Mouse (Mus musculus) hindbrain, embryonic 16.5 days (tissue): ENCODE measurements around the gene Fcmr. TPM values are rescaled to one million over a fixed set of nuclear protein-coding genes. Genes with fewer than 3 reads are reported as not detected.

Source experiments
- ATAC-seq: fragments of 200-750 bp; cut with Nextera tagmentation; 2 replicates; pipeline ENCODE4 v1.8.0; 2017; ENCODE audit warnings: moderate TSS enrichment, moderate library complexity
- H3K27ac ChIP-seq: fragments of 300-500 bp; sonication (generic); 2 replicates; pipeline ENCODE4 v1.5.1; 2014; ENCODE audit warnings: low read depth, mild to moderate bottlenecking, control low read depth, low read length, moderate library complexity
- H3K27me3 ChIP-seq: fragments of 300-500 bp; sonication (generic); replicated peaks from 2 replicates; pipeline ENCODE4 v1.6.1; 2014; ENCODE audit warnings: low read length; ENCODE audit not compliant: control insufficient read depth, insufficient read depth
- H3K36me3 ChIP-seq: fragments of 300-500 bp; sonication (generic); 2 replicates; pipeline ENCODE4 v1.6.1; 2014; ENCODE audit warnings: mild to moderate bottlenecking, low read length, moderate library complexity, mixed read lengths; ENCODE audit not compliant: control insufficient read depth, insufficient read depth
- H3K4me1 ChIP-seq: fragments of 300-500 bp; sonication (generic); 2 replicates; pipeline ENCODE4 v1.6.1; 2014; ENCODE audit warnings: low read depth, low read length; ENCODE audit not compliant: control insufficient read depth, insufficient read depth
- H3K4me2 ChIP-seq: fragments of 300-500 bp; sonication (generic); 2 replicates; pipeline ENCODE4 v1.6.1; 2014; ENCODE audit warnings: mild to moderate bottlenecking, low read length, control low read depth, moderate library complexity
- H3K4me3 ChIP-seq: fragments of 300-500 bp; sonication (generic); 2 replicates; pipeline ENCODE4 v1.5.1; 2014; ENCODE audit warnings: mild to moderate bottlenecking, low read length, control low read depth, moderate library complexity
- H3K9ac ChIP-seq: fragments of 300-500 bp; sonication (generic); 2 replicates; pipeline ENCODE4 v1.6.1; 2014; ENCODE audit warnings: low read depth, mild to moderate bottlenecking, control low read depth, low read length, moderate library complexity
- H3K9me3 ChIP-seq: fragments of 300-500 bp; sonication (generic); 2 replicates; pipeline ENCODE4 v1.6.1; 2014; ENCODE audit warnings: mild to moderate bottlenecking, low read length, moderate library complexity; ENCODE audit not compliant: control insufficient read depth
- WGBS: fragments of 180-500 bp; shearing (Covaris S2); extraction: QIAGEN DNeasy Blood & Tissue Kit; methylation state at CpG from one replicate; pipeline ENCODE4 v1.1.7; 2014; 5-methylcytosine and 5-hydroxymethylcytosine counted together
- polyA plus RNA-seq: library from polyadenylated mRNA; unstranded; fragments of >200 nt; fragmentation: Nextera tagmentation; extraction: Ambion mirVana; gene quantifications from 2 replicates; pipeline ENCODE4 v1.2.1, GENCODE M21; 2015

The Fcmr gene
- polyA plus RNA-seq, result 0.95 and 2.4 TPM in 2 replicates

DNA sequence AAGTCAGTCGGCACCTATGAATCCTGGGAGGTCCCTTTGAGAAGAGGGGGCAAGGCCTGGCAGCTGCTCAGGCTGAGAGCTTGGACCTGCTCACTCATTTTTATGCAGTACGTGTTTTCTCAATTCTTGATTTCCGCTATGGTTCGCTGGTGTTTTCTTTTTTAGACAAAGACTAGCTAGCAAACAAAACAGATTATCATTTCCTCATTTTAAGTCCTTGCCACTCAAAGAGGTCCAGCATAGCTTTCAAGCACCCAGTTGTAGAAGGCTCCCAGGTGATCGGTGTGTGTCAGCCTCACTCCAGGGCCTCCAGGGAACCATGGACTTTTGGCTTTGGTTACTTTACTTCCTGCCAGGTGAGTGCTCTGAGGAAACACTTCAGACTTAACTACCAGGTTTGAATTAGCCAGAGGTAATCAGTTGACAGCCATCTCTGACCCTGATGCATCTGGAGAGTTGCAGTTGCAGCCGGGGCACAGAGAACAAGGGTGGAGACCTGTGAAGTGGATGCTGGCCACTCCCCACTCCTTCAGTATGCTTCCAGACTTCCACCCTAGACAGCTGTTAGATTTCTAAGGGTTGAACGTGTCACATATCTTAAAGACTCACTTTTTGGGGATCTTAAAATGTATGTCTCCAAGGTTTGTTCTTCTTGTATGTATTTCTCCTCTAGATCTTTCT lies at the start of gene Fcmr:
Fcmr (plus strand) TSS at position 129 of the 681 bp plus-strand sequence.
- no peak within 1 kb of the TSS for H3K4me3 ChIP-seq
- ATAC-seq, result no peak
- no peak within 1 kb of the TSS for H3K27ac ChIP-seq
- 76% methylated on average over 7 of the region's 7 CpGs for WGBS
- H3K27me3 ChIP-seq, result no peaks in the 10 kb centered on the region
- no peaks in the 10 kb centered on the region for H3K4me1 ChIP-seq
- H3K9ac ChIP-seq, result no peak within 1 kb of the TSS
- no peaks in the 10 kb centered on the region for H3K9me3 ChIP-seq
- no peak within 1 kb of the TSS for H3K4me2 ChIP-seq
- no peaks in the 10 kb centered on the region for H3K36me3 ChIP-seq

- no peaks in the 10 kb centered on the region for H3K9me3 ChIP-seq
- H3K27me3 ChIP-seq, result no peaks in the 10 kb centered on the region
- no peak overlapping the region for H3K4me2 ChIP-seq
- no peaks in the 10 kb centered on the region for H3K36me3 ChIP-seq
- H3K4me3 ChIP-seq, result no peak overlapping the region
- H3K9ac ChIP-seq, result no peak overlapping the region
- H3K4me1 ChIP-seq, result no peaks in the 10 kb centered on the region
- H3K27ac ChIP-seq, result no peak overlapping the region
- no peak for ATAC-seq
- 69% methylated on average over 1 of the region's 1 CpGs for WGBS
These were observed 45.7 kb upstream of the Fcmr start for GRCm38 (mm10) chr1:130819737-130820136.

GRCm38 (mm10) chr1:130820316-130821148 lies 44.9 kb upstream of the Fcmr start:
- H3K4me2 ChIP-seq, result no peak overlapping the region
- H3K9ac ChIP-seq, result no peak overlapping the region
- 90% methylated on average over 7 of the region's 7 CpGs for WGBS
- no peaks in the 10 kb centered on the region for H3K4me1 ChIP-seq
- no peaks in the 10 kb centered on the region for H3K9me3 ChIP-seq
- H3K27me3 ChIP-seq, result no peaks in the 10 kb centered on the region
- H3K4me3 ChIP-seq, result no peak overlapping the region
- H3K36me3 ChIP-seq, result no peaks in the 10 kb centered on the region
- no peak for ATAC-seq
- H3K27ac ChIP-seq, result no peak overlapping the region

DNA sequence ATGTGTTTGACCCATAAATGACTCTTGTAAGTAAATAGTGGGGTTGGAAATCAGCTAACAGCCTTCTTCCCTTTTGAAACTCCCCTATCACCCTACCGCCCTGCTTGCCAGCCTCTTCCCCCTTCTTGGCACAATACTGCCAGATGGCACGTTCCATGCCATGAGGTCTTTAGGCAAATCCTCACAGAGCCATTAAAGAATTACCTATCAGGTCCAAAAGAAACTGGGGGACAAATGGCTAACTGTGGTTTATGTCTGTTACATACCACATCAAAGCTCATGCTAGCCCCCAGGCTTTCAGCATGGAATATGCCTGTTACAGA lies 44.4 kb upstream of the Fcmr start:
- 88% methylated on average over 2 of the region's 2 CpGs for WGBS
- no peaks in the 10 kb centered on the region for H3K4me1 ChIP-seq
- no peak overlapping the region for H3K27ac ChIP-seq
- H3K4me3 ChIP-seq, result no peak overlapping the region
- H3K4me2 ChIP-seq, result no peak overlapping the region
- H3K9ac ChIP-seq, result no peak overlapping the region
- no peaks in the 10 kb centered on the region for H3K36me3 ChIP-seq
- H3K27me3 ChIP-seq, result no peaks in the 10 kb centered on the region
- H3K9me3 ChIP-seq, result no peaks in the 10 kb centered on the region
- no peak for ATAC-seq

DNA sequence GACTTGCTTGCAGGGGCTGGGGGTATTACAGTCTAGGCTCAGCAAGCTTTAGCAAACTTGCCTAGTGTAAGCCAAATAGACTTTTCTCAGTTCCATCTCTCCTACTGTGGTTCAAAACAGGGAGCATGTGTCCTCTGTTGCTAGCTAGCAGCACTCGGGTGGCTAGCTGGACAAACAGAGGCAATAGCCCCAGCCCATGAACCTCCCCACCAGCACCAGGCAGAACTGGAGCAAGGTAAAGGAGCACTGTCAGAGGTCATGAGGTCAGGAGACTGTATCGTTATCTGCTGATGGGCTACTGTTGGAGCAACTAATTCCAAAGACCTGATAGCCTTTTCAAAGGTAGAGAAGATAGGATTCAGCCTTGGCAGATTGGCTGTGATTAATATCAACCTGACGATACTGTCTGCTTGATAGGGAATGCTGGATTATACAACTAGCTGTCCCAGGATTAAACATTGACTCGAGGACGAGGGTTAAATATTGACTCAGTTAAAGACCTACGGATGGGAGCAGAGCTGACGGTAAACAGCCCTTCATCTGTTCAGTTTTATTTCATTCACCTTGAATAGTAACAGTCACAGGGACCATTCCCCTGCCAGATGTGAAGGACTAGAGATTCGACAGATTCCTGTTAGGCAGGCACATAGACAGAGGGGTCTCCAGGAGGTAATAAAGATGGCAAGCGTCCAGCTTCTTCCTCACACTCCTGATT lies 43.4 kb upstream of the Fcmr start:
- no peak for ATAC-seq
- Histone ChIP-seq H3K27me3 (no peaks in the 10 kb centered on the region), H3K36me3 (no peaks in the 10 kb centered on the region), H3K27ac (no peak overlapping the region), H3K9ac (no peak overlapping the region), H3K9me3 (no peaks in the 10 kb centered on the region), H3K4me1 (no peaks in the 10 kb centered on the region), H3K4me3 (no peak overlapping the region), H3K4me2 (no peak overlapping the region)
- 80% methylated on average over 9 of the region's 9 CpGs for WGBS

DNA sequence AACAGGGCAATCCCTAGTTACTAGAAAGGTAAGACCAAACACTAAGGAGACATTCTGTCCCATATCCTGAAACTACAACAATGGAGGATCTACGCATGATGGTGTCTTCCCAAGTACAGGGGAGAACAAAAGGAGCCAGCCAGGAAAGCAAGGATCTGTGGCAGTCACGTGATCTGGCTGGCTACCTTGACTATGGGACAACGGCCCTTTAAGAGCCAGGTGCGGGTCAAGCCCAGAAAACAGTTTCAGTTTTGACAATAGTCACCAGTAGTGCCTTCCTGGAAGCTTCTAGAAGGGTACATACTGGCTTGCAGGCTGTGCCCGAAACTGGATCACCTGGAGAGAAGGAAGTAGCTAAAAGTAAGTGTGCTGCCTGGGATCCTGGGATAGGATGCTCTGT lies 39.0 kb upstream of the Fcmr start, which contains the start of gene Pigr:
Pigr (plus strand) TSS at position 237 of the 400 bp plus-strand sequence.
- WGBS, result 87% methylated on average over 5 of the region's 5 CpGs
- Histone ChIP-seq H3K36me3 (no peaks in the 10 kb centered on the region), H3K27ac (no peak within 1 kb of the TSS), H3K27me3 (no peaks in the 10 kb centered on the region), H3K4me1 (no peaks in the 10 kb centered on the region), H3K4me3 (no peak within 1 kb of the TSS), H3K9ac (no peak within 1 kb of the TSS), H3K9me3 (no peaks in the 10 kb centered on the region), H3K4me2 (no peak within 1 kb of the TSS)
- ATAC-seq, result no peak

- H3K4me2 ChIP-seq, result no peak overlapping the region
- no peak overlapping the region for H3K27ac ChIP-seq
- no peaks in the 10 kb centered on the region for H3K36me3 ChIP-seq
- no peak overlapping the region for H3K9ac ChIP-seq
- no peaks in the 10 kb centered on the region for H3K4me1 ChIP-seq
- 83% methylated on average over 4 of the region's 4 CpGs for whole genome bisulfite sequencing
- H3K27me3 ChIP-seq, result no peaks in the 10 kb centered on the region
- no peaks in the 10 kb centered on the region for H3K9me3 ChIP-seq
- H3K4me3 ChIP-seq, result no peak overlapping the region
- ATAC-seq, result no peak
These were observed 36.8 kb upstream of the Fcmr start for GRCm38 (mm10) chr1:130828656-130829055.

- no peak overlapping the region for H3K9ac ChIP-seq
- 84% methylated on average over 8 of the region's 8 CpGs for WGBS
- H3K36me3 ChIP-seq, result no peaks in the 10 kb centered on the region
- no peak for ATAC-seq
- H3K27me3 ChIP-seq, result no peaks in the 10 kb centered on the region
- H3K9me3 ChIP-seq, result no peaks in the 10 kb centered on the region
- no peak overlapping the region for H3K4me3 ChIP-seq
- no peaks in the 10 kb centered on the region for H3K4me1 ChIP-seq
- H3K4me2 ChIP-seq, result no peak overlapping the region
- no peak overlapping the region for H3K27ac ChIP-seq
These were observed 35.3 kb upstream of the Fcmr start for GRCm38 (mm10) chr1:130829906-130830830.
